Mouse (Mus musculus) spleen, postnatal 4 days (tissue): ENCODE results near the gene Elf1.
"Not testable (repeated sequence)": the region's sequence is repeated elsewhere in the genome, so short reads cannot be mapped to it uniquely, and the experiment has no call there.

ENCODE experiments used
- DNase-seq, 2 experiments: peaks; one replicate each; pipeline ENCODE4 v3.0.0; 2022; ENCODE audit warnings: low spot score in 2 of 2

The Elf1 gene

DNA sequence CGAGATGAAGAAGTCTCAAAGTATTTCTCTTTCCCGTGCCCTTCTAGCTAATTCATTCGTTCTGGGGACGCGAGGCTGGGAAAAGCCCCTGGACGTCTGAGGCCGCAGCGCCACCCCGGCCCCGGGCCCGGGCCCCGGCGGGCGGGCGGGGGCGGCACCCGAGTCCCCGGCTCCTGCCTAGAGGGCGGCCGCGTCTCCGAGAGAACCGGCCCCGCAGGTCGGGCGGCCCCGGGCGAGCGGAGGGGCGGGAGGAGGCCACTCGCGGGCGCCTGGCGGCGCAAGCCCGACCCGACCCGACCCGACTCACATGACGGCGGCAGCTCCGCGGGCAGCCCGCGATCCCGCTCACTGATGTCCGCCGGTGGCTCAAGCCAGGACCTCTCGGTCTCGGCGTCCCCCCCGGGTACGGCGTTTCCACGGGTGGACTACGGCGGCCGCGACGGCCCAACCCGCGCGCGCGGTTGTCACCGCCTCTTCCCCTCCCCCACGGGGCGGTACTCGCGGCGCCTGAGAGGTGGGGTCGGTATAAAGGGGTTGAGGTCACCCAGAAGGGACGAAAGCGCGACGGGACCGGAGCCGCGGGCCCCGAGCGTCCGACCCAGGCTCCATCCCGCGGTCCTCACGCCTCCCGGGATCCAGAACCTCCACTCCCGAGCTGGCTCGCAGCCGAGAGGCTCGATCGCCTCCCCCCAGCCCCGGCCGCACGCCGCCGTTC is at the start of gene Elf1:
Gene Elf1 (plus strand): TSS at position 571 of the 715 bp plus-strand sequence.
- DNase-seq = peak; percentile 92 to 96

- DNase-seq = no peak
Measured at GRCm38 (mm10) chr14:79434068-79434467, 46.9 kb upstream of the Elf1 start.

- DNase-seq = no peak
Measured at GRCm38 (mm10) chr14:79440655-79441054, 40.3 kb upstream of the Elf1 start.

- peak in 1 of 2 experiments; percentile 60 for DNase-seq
Measured at GRCm38 (mm10) chr14:79441441-79441840, 39.6 kb upstream of the Elf1 start.

DNA sequence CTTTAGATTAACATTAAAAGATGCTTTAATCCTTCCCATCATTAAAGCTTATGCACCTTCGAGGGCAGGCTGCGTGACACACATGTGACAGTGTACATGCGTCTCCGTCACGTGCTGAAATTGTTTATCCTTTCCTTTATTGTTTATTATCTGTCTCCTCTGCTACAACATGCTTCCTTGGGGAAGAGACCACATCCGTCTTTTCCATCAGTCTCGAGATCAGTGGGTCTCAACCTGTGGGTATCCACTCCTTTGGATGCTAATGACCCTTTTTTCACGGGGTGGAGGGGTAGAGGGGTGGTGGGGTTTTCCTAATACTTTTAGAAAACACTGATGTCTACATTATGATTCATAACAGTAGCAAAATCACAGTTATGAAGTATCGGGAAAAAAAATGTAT is 36.4 kb upstream of the Elf1 start:
- no peak for DNase-seq

DNA sequence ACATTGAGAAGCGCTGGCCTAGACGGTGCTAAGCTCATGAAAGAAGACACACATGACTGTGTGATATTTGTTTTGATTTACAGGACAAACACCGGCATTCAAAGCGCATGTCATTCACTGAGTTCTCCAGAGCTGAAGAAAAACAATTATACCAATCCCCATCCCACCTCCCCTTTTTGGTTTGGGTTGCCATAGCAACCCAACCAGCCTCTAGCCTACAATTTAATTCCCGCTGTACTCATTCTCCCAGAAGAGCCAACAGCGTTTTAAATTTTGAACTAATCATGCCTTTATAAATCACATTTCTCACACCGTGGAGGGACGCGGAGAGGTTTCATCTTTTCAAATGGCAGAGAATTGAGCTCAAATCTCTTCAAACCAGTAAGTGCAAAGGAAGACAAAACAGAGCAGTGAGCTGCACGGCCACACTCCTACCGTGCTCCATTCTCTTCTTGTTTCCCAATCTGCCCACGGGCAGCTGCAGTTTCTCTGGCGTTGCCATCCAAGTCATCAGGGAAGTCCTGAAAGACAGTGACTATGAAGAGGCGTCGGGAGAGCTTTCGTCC is 35.9 kb upstream of the Elf1 start:
- DNase-seq = no peak

GRCm38 (mm10) chr14:79451681-79452590 is 29.1 kb upstream of the Elf1 start, which contains the start of gene Kbtbd6:
Gene Kbtbd6, plus strand, starts transcription at chr14:79451835.
- peak; percentile 84 to 88 for DNase-seq

- DNase-seq = not testable (repeated sequence)
Measured at GRCm38 (mm10) chr14:79452591-79452934, 28.4 kb upstream of the Elf1 start.

DNA sequence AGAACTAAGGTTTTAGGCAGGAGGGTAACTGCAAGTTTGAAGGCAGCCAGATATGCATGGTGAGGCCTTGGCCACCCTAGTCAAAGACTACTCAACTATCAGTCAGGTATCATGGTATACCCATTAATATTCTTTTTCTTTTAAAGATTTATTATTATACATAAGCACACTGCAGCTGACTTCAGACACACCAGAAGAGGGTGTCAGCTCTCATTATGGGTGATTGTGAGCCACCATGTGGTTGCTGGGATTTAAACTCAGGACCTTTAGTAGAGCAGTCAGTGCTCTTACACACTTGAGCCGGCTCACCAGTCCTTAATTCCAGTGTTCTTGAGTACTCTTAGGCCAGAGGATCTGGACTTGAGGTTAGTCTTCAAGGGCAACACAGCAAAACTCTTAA is 20.6 kb upstream of the Elf1 start:
- no peak for DNase-seq

GRCm38 (mm10) chr14:79460988-79461387 is 20.0 kb upstream of the Elf1 start:
- DNase-seq = no peak

- no peak for DNase-seq
Measured at GRCm38 (mm10) chr14:79465623-79466022, 15.4 kb upstream of the Elf1 start.

DNA sequence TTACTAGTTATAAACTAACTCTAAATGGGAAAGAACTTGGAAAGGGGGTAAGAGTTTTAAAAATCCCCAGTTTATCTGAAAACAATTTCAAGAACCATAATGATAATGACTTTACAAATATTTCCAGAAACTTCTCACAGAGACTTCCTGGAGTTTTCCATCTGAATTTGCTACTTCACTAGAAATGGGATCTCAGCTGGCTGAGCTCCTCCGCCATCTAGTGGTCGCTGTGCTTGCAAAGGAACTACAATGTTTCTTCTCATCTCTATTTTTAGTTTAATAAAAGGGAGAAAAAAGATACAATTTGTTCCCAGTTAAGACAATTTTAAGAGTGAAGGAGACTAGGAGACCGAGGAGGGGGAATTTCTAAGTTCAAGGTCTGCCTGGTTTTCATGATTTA is 13.4 kb upstream of the Elf1 start:
- DNase-seq = peak in 1 of 2 experiments; percentile 72

DNA sequence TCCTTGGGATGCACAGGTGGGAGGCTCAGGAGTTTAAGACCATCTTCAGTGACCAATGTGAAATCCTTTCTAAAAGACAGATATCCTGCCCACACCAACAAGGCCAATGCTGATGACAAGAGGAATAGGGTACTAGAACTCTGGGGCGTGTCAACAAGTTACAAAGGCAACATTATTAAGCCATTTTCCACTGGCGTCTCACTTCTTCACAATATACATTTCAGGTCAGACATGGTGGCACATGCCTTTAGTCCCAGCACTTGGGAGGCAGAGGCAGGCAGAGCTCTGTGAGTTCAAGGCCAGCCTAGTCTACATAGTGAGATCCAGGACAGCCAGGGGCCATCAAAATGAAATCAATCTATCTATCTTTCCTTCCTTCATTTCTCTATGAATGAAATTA is 7.6 kb upstream of the Elf1 start:
- no peak for DNase-seq

DNA sequence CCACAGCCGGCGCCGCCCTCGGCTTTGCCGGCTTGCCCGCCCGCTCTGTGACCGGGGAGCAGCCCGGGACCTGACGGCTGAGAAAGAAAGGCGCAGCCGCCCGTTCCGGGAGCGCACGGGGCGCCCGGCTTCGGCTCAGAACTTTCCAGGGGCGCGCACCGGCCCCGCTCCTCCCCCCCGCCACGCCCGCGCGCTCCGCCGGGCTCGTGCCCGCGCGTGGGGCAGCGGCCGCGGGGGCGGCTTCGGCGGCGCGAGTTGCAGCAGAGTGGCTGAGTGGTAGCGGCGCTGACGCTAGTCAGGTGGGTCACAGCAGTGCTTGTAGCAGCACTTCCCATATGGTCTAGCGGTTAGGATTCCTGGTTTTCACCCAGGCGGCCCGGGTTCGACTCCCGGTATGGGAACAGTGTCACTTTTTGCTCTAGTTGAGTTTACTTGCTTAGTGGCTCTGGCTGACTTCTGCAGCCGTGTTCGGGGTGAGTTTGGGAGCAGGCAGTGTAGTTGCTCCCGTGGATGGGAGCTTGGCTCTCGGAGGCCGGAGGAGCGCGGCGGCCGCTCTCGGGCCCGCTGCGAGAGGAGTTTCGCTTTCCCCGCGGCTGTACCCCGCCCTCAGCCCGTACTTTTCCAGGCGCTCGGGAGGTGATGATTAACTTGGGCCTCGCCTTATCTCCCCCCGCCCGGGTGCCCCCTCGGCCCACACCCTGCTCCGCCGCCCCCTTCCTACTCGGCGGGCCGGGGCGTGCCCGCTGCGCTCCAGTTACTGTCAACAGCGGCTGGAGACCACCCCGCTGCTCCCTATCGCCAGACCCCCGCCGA is 551 bp downstream of the Elf1 start, which contains the start of gene Wbp4:
Gene Wbp4 (minus strand): TSS at position 182 of the 813 bp plus-strand sequence.
- peak; percentile 93 to 97 for DNase-seq

DNA sequence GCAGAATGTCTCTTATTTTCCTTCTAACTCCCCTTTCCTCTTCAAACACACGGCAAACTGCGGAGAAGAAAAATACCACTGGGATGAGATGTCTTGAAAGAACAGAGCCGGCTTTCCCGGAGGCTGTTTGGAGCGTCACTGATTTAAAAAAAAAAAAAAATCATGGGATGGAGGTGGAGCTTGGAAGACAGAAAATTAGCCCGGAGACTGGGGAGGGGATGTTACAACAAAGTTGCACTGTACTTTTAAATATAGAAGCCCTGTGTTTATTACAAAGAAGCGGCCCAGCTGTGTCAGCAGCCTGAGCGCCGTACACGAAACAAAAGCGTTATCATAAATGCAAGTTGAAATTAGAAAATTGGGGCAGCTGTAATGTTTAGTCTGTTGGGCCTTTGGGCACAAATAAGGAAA is 1.3 kb downstream of the Elf1 start:
- no peak for DNase-seq

DNA sequence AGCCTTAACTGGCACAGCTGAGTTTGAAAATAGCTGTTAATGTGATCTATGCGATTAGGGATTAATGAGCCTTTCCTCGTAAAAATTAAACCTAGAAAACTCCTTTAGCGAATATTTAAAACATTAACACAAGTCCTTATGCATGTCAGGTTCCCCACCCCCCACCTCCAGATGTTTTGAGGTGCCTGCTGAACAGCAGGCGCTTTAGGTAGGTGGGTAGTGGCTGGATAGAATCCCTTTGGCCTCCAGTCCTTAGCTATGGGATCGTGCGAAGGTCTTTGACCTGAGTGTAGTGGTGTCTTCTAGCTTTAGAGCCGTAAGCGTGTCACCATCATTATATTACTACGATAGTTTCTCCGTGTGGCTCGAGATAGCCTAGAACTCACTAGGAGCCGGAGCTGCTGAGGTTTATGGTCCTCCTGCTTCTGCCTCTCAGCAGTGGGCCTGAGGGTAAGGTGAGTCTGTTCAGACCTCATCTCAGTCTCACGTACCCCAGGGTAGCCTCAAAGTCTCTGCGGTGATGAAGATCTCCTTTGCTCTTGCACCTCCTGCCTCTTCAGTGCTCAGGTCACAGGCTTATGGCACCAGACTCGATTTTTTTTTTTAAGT is 1.9 kb downstream of the Elf1 start:
- no peak for DNase-seq

DNA sequence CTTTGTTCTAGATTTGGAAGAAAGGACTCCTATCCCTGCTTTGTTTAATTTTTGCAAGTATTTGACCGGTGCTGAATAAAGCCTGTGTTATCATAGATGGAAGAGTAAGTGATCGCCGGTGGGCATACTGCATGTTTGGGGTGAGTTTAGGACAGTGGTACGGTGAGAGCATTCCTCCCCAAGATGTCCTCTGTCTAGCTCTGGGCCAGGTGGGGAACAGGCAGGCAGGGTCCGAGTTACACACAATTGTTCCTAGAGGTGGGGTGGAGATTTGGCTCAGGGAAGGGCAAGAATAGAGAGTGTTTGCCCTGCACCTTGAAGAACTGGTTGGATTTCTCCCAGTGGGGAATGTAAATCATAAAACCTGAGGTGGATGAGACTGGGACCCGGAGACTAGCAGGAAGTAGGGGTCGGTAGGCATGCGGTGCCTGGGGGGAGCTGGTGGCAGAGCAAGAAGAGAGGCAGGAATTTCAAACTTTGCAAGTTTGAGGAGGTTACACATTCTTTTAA is 2.7 kb downstream of the Elf1 start:
- DNase-seq = no peak

DNA sequence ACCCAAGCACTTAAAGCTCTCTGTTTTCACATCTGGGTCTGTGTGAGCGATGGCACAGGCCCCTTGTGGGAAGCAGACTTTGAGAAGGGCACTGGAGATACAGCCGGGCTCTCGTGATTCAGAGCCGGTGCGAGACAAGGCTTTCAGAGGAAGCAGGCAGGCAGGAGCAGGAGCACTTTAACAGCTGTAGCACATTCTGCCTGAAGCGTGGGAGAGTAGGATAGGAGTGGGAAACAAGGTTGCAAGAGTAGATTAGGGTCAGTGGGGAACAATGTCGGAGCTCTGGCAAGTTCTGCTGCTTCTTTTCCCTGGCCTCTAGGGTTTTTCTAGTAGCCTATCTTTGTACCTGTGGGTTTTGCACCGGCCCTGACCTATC is 5.6 kb downstream of the Elf1 start:
- no peak for DNase-seq

- peak; percentile 33 to 71 for DNase-seq
Measured at GRCm38 (mm10) chr14:79486993-79487731, 6.2 kb downstream of the Elf1 start.

DNA sequence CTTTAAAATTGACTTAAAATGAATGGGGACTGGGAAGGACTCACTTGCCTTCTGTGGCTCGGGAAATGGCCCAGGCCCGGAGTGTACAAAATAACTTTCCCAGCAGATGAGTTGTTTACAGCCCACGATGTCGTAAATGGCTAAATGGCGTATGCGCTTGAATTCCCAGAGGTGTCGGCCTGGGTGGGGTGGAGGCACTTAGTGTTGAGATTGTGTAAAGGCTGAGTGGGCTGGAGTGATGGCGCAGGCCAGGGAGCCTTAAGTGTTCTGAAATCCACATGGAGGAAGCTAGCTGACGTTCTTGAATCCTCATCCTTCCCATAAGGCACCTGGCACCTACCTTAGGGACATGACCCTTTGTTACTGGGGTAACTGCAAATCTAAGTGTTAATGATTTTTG is 7.5 kb downstream of the Elf1 start:
- no peak for DNase-seq
